Mouse (Mus musculus) inflammation-experienced regulatory T-cells, adult 6 months (primary cell): ENCODE measurements around the gene Ifitm5. TPM values are rescaled to one million over a fixed set of nuclear protein-coding genes. Genes with fewer than 3 reads are reported as not detected.
"Not testable (repeated sequence)": the region's sequence is repeated elsewhere in the genome, so short reads cannot be mapped to it uniquely, and the experiment has no call there.

Source experiments
- ATAC-seq: one replicate; pipeline ENCODE4 v1.8.0; 2017
- polyA plus RNA-seq, 3 experiments: library from polyadenylated mRNA; unstranded; fragments of 100-300 nt; shearing (Covaris generic); gene quantifications; one replicate each; pipeline ENCODE4 v1.2.1; 2017

Gene Ifitm5
- polyA plus RNA-seq = under 1 TPM in 1 of 3 experiments, not detected in 2; 0.46 TPM

GRCm38 (mm10) chr7:140949824-140950530, at the start of gene Ifitm5:
TSS of gene Ifitm5 (minus strand) at chr7:140950291.
- no peak for ATAC-seq

- ATAC-seq = peak; percentile 83
Measured at GRCm38 (mm10) chr7:140998853-140999700, 49.0 kb upstream of the Ifitm5 start.

DNA sequence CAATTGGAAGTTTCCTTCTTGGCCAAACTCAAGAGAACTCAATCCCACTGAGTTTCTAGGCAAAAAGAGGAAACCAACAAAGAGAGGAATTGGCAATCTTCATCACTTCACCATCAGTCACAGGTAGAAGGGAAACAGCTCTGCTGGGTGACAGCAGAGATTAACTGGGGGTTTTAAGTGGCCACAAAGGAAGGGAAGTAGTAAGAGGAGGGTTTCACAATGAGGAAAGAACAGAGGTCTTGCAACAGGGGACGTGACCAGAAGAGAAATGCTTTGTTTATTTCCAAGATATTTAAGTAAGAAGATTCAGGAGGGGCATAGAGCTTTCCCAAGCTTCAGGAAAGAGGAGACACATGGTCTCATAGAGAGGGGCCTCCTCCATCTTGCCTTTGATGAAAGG, 47.7 kb upstream of the Ifitm5 start:
- no peak for ATAC-seq

GRCm38 (mm10) chr7:140991117-140991689, 41.1 kb upstream of the Ifitm5 start:
- ATAC-seq = no peak

- ATAC-seq = no peak
Measured at GRCm38 (mm10) chr7:140990622-140991021, 40.5 kb upstream of the Ifitm5 start.

GRCm38 (mm10) chr7:140990185-140990584, 40.1 kb upstream of the Ifitm5 start:
- no peak for ATAC-seq

GRCm38 (mm10) chr7:140989022-140989421, 38.9 kb upstream of the Ifitm5 start:
- no peak for ATAC-seq

- no peak for ATAC-seq
Measured at GRCm38 (mm10) chr7:140987182-140988138, 37.4 kb upstream of the Ifitm5 start.

DNA sequence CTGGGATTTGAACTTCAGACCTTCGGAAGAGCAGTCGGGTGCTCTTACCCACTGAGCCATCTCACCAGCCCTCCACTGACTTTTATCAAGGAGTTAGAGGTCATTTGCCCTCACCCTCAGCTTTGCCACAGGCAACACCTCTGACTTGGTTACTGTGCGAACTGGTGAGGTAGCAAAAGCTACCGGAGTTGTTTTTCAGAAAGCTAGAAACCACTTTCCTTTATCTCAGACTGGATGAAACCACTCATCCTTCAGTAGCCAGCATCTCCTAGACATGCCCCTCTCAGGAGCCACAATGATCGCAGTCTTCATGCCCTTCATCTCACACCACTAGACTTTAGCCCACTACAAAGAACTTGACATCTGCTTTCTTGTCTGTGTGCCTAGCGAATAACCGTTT, 32.9 kb upstream of the Ifitm5 start:
- no peak for ATAC-seq

DNA sequence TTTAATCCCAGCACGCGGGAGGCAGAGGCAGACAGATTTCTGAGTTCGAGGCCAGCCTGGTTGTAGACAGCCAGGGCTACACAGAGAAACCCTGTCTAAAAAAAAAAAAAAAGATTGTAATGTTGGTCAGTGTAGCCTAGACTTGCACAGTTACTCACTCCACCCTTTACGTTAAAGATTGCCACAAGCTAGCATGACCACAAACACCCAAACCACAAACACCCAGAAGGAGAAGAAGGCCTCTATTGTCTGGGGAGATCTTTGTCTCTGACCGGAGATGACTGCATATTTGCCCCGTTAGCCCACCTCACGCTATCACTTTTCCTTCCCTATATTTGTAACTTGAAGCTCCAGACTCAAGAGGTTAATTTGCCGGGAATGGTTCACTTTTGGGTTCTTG, 31.6 kb upstream of the Ifitm5 start:
- no peak for ATAC-seq

DNA sequence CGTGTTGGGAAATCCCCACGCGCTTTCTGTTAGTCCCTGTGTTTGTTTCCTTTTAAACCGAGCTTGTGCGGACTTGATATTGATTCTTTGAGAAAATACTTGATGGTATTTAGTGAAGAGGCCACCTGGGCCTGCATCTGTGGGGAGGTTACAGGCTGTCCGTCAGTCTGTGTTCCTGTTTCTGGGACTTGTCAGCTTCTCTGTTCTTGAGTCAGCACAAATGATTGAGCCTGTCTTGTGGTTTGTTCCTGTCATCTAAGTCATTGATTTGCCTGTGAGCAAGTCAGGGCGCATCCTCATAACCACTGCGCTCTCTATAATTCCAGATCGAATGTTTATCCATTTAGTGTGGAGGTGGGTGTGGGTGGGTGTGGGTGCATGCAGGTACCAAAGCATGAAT, 26.6 kb upstream of the Ifitm5 start:
- not testable (repeated sequence) for ATAC-seq

DNA sequence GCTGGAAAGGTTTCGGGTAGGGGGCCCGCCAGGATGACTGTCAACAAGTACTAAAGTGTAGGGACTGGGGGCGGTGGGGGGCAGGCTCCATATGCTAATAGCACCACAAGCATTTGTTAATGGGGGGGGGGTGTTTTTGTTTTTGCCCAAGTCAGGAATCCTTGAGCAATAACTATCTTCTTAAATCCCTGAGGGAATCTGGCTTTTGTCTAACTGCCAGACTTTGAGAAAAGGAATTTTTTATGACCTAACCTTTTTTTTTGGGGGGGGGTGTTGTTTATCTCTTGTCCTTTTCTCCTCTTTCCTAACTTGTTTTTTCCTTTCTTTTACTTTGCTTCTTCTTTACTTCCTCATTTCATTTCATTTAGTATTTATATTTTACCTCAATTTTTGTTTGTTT, 25.4 kb upstream of the Ifitm5 start:
- no peak for ATAC-seq

GRCm38 (mm10) chr7:140974940-140975339, 24.8 kb upstream of the Ifitm5 start:
- no peak for ATAC-seq

- no peak for ATAC-seq
Measured at GRCm38 (mm10) chr7:140973396-140974165, 23.5 kb upstream of the Ifitm5 start.

GRCm38 (mm10) chr7:140971479-140972171, 21.5 kb upstream of the Ifitm5 start:
- ATAC-seq = no peak

GRCm38 (mm10) chr7:140970931-140971330, 20.8 kb upstream of the Ifitm5 start:
- ATAC-seq = no peak

DNA sequence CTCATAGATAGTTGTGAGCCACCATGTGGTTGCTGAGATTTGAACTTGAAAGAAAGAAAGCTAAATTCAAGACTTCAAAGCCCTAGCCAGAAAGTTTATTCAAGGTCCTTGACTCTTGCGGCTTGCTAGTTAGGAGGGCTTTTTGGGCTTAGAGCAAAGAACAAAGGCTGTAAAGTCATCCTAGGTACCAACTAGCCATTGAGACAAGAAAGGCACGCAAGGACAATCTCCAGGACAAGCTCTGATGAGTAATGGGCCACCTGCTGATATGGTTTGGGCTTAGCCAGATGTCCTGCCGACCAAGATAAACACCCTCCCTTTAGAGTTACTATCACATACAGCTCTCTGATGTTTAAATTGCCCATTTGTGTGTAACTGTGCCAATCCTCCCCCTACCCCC, 18.6 kb upstream of the Ifitm5 start:
- not testable (repeated sequence) for ATAC-seq

GRCm38 (mm10) chr7:140967862-140968591, 17.9 kb upstream of the Ifitm5 start:
- no peak for ATAC-seq

DNA sequence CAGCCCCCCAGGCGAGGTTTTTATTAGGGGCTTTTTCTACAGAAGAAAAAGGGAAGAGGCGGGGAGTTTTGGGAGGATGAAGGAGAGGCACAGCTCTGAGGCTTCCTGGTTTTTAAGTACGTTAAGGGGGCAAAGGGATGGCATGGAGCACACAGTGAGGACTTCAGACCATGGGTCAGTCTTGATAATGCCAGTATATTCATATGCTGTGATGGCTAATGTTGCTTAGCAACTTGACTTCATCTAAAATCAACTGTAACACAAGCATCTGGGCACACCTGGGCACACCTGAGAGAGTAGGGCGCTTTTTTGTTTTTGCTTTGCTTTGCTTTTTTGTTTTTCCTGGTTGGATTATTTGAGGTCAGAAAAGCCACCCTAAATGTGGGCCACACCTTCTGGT, 16.8 kb upstream of the Ifitm5 start, which contains the start of gene Ifitm1:
TSS of gene Ifitm1 (plus strand) at position 301 of the 400 bp plus-strand sequence.
- no peak for ATAC-seq

DNA sequence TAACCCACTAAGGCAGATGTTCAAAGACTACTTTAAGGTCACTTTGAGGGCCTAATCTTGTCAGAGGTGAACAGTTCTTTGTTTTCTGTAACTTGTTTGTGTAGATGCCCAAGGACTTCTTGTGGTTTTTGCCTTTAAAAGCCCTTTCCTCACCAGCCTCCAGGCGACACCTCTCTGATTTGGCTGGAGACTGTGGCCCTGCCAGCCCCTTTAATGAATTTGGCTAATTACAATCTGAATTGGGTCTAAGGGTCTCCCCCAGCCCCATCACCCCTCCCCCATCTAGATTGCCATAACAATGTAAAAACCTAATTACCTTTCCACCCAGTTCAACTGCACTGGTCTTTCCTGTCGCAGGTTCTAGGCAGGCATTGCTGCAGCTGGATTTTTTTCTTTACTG, 12.6 kb upstream of the Ifitm5 start:
- no peak for ATAC-seq
